Mouse (Mus musculus): ENCODE data around the gene Sult1b1. TPM values are rescaled to one million over a fixed set of nuclear protein-coding genes. Genes with fewer than 3 reads are reported as not detected.

Sult1b1 gene
- 0.16 TPM in 1 of 2 replicates, not detected in the other for polyA plus RNA-seq (2014; fragmentation: Nextera tagmentation; extraction: Ambion mirVana)

- no peak within 1 kb of the TSS for H3K4me3 ChIP-seq (ENCODE audit: low read depth, low read length)
- H3K4me2 ChIP-seq (ENCODE audit: low read depth, low read length, severe bottlenecking) = no peak within 1 kb of the TSS
- H3K27ac ChIP-seq (ENCODE audit: low read depth, low read length) = no peak within 1 kb of the TSS
- no peak within 1 kb of the TSS for H3K9ac ChIP-seq (ENCODE audit: low read length)
- DNase-seq (ENCODE audit: low spot score) (no peak), ATAC-seq (replicated peaks; ENCODE audit: low FRiP score) (no peak)
- H3K9me3 ChIP-seq (ENCODE audit: control insufficient read depth, low read length) = no peaks in the 10 kb centered on the region
- WGBS = 94% methylated on average over 2 of the region's 2 CpGs
- H3K36me3 ChIP-seq (ENCODE audit: control insufficient read depth, insufficient read depth, low read length) = no peaks in the 10 kb centered on the region
- no peaks in the 10 kb centered on the region for H3K4me1 ChIP-seq (replicated peaks; ENCODE audit: control insufficient read depth, insufficient read depth, low read length)
- H3K27me3 ChIP-seq (ENCODE audit: control insufficient read depth, insufficient read depth, low read length) = no peaks in the 10 kb centered on the region
Observed at GRCm38 (mm10) chr5:87538111-87538510, at the start of gene Sult1b1. Sult1b1 (minus strand) TSS chr5:87538195.

- Histone ChIP-seq H3K9me3 (ENCODE audit: control insufficient read depth, low read length) (no peaks in the 10 kb centered on the region), H3K4me2 (ENCODE audit: low read depth, low read length, severe bottlenecking) (no peak overlapping the region), H3K9ac (ENCODE audit: low read length) (no peak overlapping the region), H3K27me3 (ENCODE audit: control insufficient read depth, insufficient read depth, low read length) (no peaks in the 10 kb centered on the region), H3K27ac (ENCODE audit: low read depth, low read length) (no peak overlapping the region), H3K4me3 (ENCODE audit: low read depth, low read length) (no peak overlapping the region), H3K4me1 (replicated peaks; ENCODE audit: control insufficient read depth, insufficient read depth, low read length) (no peaks in the 10 kb centered on the region), H3K36me3 (ENCODE audit: control insufficient read depth, insufficient read depth, low read length) (no peaks in the 10 kb centered on the region)
- ATAC-seq (replicated peaks; ENCODE audit: low FRiP score) (no peak), DNase-seq (ENCODE audit: low spot score) (no peak)
- 89% methylated on average over 1 of the region's 1 CpGs for WGBS
Observed at GRCm38 (mm10) chr5:87580389-87580788, 42.4 kb upstream of the Sult1b1 start.

DNA sequence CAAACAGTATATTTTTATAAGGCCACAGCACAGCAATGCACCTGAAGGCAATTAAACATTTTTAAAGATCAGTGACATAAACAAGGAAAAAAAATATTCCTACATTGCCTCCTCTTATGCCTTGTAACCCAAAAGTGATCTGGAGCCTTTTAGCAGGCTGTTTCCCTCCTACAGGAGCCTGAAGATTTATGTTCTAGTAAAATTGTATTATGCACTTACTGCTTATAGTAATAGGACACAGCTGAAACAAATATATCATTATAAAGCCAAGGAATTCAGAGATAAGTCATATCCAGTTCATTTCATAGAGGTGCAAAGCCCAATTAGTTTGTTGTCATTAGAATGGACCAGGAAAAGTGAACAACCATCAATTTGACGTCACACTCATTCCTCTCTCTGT lies 36.2 kb upstream of the Sult1b1 start:
- no peak overlapping the region for H3K9ac ChIP-seq (ENCODE audit: low read length)
- no peak overlapping the region for H3K4me2 ChIP-seq (ENCODE audit: low read depth, low read length, severe bottlenecking)
- no peaks in the 10 kb centered on the region for H3K4me1 ChIP-seq (replicated peaks; ENCODE audit: control insufficient read depth, insufficient read depth, low read length)
- 69% methylated on average over 1 of the region's 1 CpGs for WGBS
- no peak for DNase-seq (ENCODE audit: low spot score)
- no peak overlapping the region for H3K4me3 ChIP-seq (ENCODE audit: low read depth, low read length)
- H3K9me3 ChIP-seq (ENCODE audit: control insufficient read depth, low read length) = no peaks in the 10 kb centered on the region
- no peaks in the 10 kb centered on the region for H3K27me3 ChIP-seq (ENCODE audit: control insufficient read depth, insufficient read depth, low read length)
- no peaks in the 10 kb centered on the region for H3K36me3 ChIP-seq (ENCODE audit: control insufficient read depth, insufficient read depth, low read length)
- no peak for ATAC-seq (replicated peaks; ENCODE audit: low FRiP score)
- H3K27ac ChIP-seq (ENCODE audit: low read depth, low read length) = no peak overlapping the region

DNA sequence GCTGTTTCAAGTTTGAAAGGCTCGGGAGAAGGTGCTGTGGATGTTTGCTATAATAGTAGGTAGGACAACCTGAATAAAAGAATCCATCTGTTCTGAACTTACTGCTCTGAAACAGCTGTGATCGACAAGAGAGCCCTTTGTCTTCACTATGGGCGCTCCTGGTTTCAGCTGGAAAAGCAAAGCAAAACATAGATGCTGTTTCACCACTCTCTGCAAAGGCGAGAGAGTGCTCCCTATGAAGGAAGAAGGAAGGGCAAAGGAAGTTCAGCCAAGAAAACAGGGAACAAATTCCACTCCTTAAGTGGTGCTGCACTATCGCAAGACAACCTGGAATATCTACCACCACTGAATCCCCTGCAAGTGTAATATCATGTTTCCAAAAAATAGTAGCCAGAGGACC lies 35.5 kb upstream of the Sult1b1 start:
- Histone ChIP-seq H3K4me3 (ENCODE audit: low read depth, low read length) (no peak overlapping the region), H3K4me2 (ENCODE audit: low read depth, low read length, severe bottlenecking) (no peak overlapping the region), H3K27ac (ENCODE audit: low read depth, low read length) (no peak overlapping the region), H3K9me3 (ENCODE audit: control insufficient read depth, low read length) (no peaks in the 10 kb centered on the region), H3K4me1 (replicated peaks; ENCODE audit: control insufficient read depth, insufficient read depth, low read length) (no peaks in the 10 kb centered on the region), H3K9ac (ENCODE audit: low read length) (no peak overlapping the region), H3K27me3 (ENCODE audit: control insufficient read depth, insufficient read depth, low read length) (no peaks in the 10 kb centered on the region), H3K36me3 (ENCODE audit: control insufficient read depth, insufficient read depth, low read length) (no peaks in the 10 kb centered on the region)
- 62% methylated on average over 5 of the region's 5 CpGs for WGBS
- ATAC-seq (replicated peaks; ENCODE audit: low FRiP score) (no peak), DNase-seq (ENCODE audit: low spot score) (no peak)

DNA sequence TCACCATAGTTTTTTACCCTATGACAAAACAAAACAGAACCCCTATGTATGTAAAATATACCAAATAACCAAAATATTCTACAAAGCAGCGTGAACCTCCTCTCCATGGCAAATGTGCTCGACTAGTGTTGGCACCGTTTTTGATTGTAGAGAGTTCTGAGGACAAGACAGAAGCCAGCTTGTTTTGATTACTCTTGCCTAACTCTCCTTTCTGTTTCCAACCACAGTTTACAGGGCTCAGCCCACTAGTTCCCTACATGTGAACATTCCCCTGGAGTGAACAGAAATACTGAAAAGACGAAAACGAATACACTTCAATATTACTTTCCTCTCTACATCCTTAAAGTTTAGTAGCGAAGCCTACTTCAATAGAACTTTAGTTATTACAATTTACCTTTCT lies 34.8 kb upstream of the Sult1b1 start:
- H3K27me3 ChIP-seq (ENCODE audit: control insufficient read depth, insufficient read depth, low read length) = no peaks in the 10 kb centered on the region
- no peak overlapping the region for H3K4me2 ChIP-seq (ENCODE audit: low read depth, low read length, severe bottlenecking)
- H3K9me3 ChIP-seq (ENCODE audit: control insufficient read depth, low read length) = no peaks in the 10 kb centered on the region
- H3K4me1 ChIP-seq (replicated peaks; ENCODE audit: control insufficient read depth, insufficient read depth, low read length) = no peaks in the 10 kb centered on the region
- ATAC-seq (replicated peaks; ENCODE audit: low FRiP score) (no peak), DNase-seq (ENCODE audit: low spot score) (no peak)
- 86% methylated on average over 6 of the region's 6 CpGs for WGBS
- no peak overlapping the region for H3K4me3 ChIP-seq (ENCODE audit: low read depth, low read length)
- H3K27ac ChIP-seq (ENCODE audit: low read depth, low read length) = no peak overlapping the region
- H3K9ac ChIP-seq (ENCODE audit: low read length) = no peak overlapping the region
- H3K36me3 ChIP-seq (ENCODE audit: control insufficient read depth, insufficient read depth, low read length) = no peaks in the 10 kb centered on the region

DNA sequence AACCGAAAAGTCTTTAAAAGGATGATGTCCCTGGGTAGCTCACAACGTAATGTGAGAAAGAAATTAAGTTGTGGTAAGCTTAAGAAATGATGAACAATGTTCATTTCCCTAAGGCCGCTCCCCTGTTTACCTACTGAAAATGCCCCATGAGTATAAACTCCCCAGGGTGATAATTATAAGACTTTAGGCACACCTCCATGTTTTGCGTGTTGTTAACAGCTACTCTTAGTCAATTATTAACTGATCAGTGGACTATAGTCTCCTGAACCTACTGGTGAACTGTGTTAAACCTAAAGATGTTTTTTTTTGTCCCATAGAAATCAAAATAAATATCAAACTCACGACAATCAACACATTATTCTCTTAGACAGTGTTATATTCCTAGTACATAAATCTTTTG lies 30.9 kb upstream of the Sult1b1 start, which contains the start of gene Sult1d1:
Gene Sult1d1, minus strand, starts transcription at position 183 of the 400 bp plus-strand sequence.
- no peak within 1 kb of the TSS for H3K4me3 ChIP-seq (ENCODE audit: low read depth, low read length)
- H3K4me2 ChIP-seq (ENCODE audit: low read depth, low read length, severe bottlenecking) = no peak within 1 kb of the TSS
- ATAC-seq (replicated peaks; ENCODE audit: low FRiP score) = no peak
- no peak for DNase-seq (ENCODE audit: low spot score)
- H3K9me3 ChIP-seq (ENCODE audit: control insufficient read depth, low read length) = no peaks in the 10 kb centered on the region
- no peaks in the 10 kb centered on the region for H3K27me3 ChIP-seq (ENCODE audit: control insufficient read depth, insufficient read depth, low read length)
- no peak within 1 kb of the TSS for H3K27ac ChIP-seq (ENCODE audit: low read depth, low read length)
- no peaks in the 10 kb centered on the region for H3K36me3 ChIP-seq (ENCODE audit: control insufficient read depth, insufficient read depth, low read length)
- H3K4me1 ChIP-seq (replicated peaks; ENCODE audit: control insufficient read depth, insufficient read depth, low read length) = no peaks in the 10 kb centered on the region
- 88% methylated on average over 5 of the region's 5 CpGs for WGBS
- H3K9ac ChIP-seq (ENCODE audit: low read length) = no peak within 1 kb of the TSS

GRCm38 (mm10) chr5:87567306-87567705 lies 29.3 kb upstream of the Sult1b1 start:
- Histone ChIP-seq H3K27me3 (ENCODE audit: control insufficient read depth, insufficient read depth, low read length) (no peaks in the 10 kb centered on the region), H3K4me3 (ENCODE audit: low read depth, low read length) (no peak overlapping the region), H3K4me2 (ENCODE audit: low read depth, low read length, severe bottlenecking) (no peak overlapping the region), H3K4me1 (replicated peaks; ENCODE audit: control insufficient read depth, insufficient read depth, low read length) (no peaks in the 10 kb centered on the region), H3K27ac (ENCODE audit: low read depth, low read length) (no peak overlapping the region), H3K9me3 (ENCODE audit: control insufficient read depth, low read length) (no peaks in the 10 kb centered on the region), H3K9ac (ENCODE audit: low read length) (no peak overlapping the region), H3K36me3 (ENCODE audit: control insufficient read depth, insufficient read depth, low read length) (no peaks in the 10 kb centered on the region)
- ATAC-seq (replicated peaks; ENCODE audit: low FRiP score) (no peak), DNase-seq (ENCODE audit: low spot score) (no peak)
- WGBS = 89% methylated on average over 1 of the region's 1 CpGs

DNA sequence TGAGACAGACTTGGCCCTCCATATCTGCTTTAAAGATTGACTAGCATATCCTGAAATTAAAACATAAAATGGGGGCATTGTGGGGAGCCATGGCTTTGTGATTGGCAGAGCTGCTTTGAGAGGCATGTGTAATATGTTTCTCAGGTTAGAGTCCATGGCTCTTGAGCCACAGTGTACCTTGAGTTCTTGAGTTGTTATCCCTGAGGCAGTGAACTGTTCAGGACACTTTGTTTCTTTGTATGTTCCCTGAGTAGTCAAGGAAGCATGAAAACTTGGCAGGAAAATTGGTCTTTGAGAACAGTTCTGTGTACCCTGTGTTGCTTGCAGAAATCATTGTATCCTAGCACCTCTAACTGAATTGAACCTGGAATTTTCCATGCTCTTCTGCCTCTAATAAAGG lies 25.0 kb upstream of the Sult1b1 start:
- no peak overlapping the region for H3K9ac ChIP-seq (ENCODE audit: low read length)
- no peak overlapping the region for H3K27ac ChIP-seq (ENCODE audit: low read depth, low read length)
- no peaks in the 10 kb centered on the region for H3K9me3 ChIP-seq (ENCODE audit: control insufficient read depth, low read length)
- H3K36me3 ChIP-seq (ENCODE audit: control insufficient read depth, insufficient read depth, low read length) = no peaks in the 10 kb centered on the region
- no peaks in the 10 kb centered on the region for H3K27me3 ChIP-seq (ENCODE audit: control insufficient read depth, insufficient read depth, low read length)
- H3K4me3 ChIP-seq (ENCODE audit: low read depth, low read length) = no peak overlapping the region
- H3K4me1 ChIP-seq (replicated peaks; ENCODE audit: control insufficient read depth, insufficient read depth, low read length) = no peaks in the 10 kb centered on the region
- no peak overlapping the region for H3K4me2 ChIP-seq (ENCODE audit: low read depth, low read length, severe bottlenecking)
- DNase-seq (ENCODE audit: low spot score) (no peak), ATAC-seq (replicated peaks; ENCODE audit: low FRiP score) (no peak)

DNA sequence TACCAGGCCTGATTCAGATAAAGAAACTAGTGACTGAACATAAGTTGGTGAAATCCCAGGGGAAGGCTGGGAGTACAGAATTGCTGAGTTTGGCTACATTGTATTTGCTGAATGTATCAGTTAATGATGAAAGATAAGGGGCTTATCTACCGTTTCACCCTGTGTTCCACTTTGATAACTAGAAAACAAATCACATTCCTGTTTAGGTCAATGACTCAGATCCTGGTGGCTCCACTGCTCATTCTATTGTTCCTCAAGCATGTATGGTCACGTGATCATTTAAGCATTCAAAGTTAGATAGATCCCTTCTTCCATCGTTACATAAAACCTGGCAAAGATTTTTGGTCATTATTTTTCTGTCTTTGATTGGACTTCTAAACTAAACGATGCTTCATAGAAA lies 24.5 kb upstream of the Sult1b1 start:
- H3K9ac ChIP-seq (ENCODE audit: low read length) = no peak overlapping the region
- H3K27me3 ChIP-seq (ENCODE audit: control insufficient read depth, insufficient read depth, low read length) = no peaks in the 10 kb centered on the region
- no peak overlapping the region for H3K4me3 ChIP-seq (ENCODE audit: low read depth, low read length)
- H3K4me1 ChIP-seq (replicated peaks; ENCODE audit: control insufficient read depth, insufficient read depth, low read length) = no peaks in the 10 kb centered on the region
- H3K9me3 ChIP-seq (ENCODE audit: control insufficient read depth, low read length) = no peaks in the 10 kb centered on the region
- no peak for DNase-seq (ENCODE audit: low spot score)
- H3K4me2 ChIP-seq (ENCODE audit: low read depth, low read length, severe bottlenecking) = no peak overlapping the region
- H3K36me3 ChIP-seq (ENCODE audit: control insufficient read depth, insufficient read depth, low read length) = no peaks in the 10 kb centered on the region
- H3K27ac ChIP-seq (ENCODE audit: low read depth, low read length) = no peak overlapping the region
- WGBS = 82% methylated on average over 4 of the region's 4 CpGs
- ATAC-seq (replicated peaks; ENCODE audit: low FRiP score) = no peak

All from forebrain, embryonic 11.5 days (tissue).